Mouse (Mus musculus) lung, postnatal 4 days (tissue): ENCODE measurements around the gene Slc25a27.

ENCODE experiments used
- DNase-seq, 2 experiments: peaks; one replicate each; pipeline ENCODE4 v3.0.0; 2021

Gene Slc25a27

DNA sequence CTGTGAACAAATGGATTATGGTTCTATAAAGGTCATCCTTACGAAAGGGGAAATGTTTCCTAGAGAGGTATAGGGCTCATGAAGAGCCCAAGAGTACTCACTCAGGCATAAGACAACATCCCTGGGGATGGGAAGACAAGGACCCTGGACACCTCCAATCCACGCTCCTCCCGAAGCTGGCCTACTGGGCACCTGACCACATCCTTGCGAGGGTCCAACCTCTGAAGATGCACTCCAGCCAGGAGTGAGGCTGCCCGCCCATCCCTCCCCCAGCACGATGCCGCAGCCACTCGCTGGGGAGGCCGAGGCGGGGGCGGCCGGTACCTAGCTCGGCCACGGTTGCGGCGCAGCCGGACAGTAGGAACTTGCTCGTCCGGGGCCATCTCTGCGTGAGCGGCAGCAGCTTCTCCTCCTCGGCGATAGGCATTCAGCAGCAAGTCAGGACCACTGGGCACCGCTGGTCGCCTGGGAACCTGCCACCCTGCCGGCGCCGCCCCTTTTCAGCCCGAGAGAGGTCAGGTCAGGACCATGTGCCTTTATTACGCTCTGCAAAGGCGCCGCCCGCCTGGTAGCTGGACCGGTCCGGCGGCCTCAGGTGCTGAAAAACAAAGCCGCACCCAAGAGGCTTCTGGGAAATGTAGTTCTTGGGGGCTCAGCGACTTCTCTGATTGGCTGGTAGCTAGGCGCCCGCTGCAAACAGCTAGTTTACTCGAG lies at the start of gene Slc25a27:
Slc25a27 (minus strand) TSS at position 639 of the 714 bp plus-strand sequence.
- DNase-seq, result peak; percentile 90 to 93

- no peak for DNase-seq
Observed at GRCm38 (mm10) chr17:43716601-43717000, 49.6 kb upstream of the Slc25a27 start.

DNA sequence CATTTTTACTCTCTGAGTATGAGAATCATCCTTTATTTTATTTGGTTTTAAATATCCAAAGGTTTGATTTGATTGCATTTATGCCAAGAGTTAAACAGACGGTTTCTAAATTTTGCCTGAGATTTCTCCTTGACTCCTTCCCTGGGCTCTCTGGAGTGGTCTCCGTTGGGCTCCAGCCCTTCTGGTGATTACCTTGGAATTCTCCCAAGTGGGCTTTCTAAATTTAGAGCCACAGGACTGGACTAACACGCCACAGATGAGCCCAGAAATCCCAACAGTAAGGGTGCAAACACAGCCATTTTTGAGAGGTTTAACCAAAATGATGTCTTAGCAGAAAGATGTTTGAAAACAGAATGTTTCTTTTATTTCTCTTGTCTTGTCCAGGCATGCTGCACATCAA lies 47.2 kb upstream of the Slc25a27 start:
- DNase-seq, result no peak

DNA sequence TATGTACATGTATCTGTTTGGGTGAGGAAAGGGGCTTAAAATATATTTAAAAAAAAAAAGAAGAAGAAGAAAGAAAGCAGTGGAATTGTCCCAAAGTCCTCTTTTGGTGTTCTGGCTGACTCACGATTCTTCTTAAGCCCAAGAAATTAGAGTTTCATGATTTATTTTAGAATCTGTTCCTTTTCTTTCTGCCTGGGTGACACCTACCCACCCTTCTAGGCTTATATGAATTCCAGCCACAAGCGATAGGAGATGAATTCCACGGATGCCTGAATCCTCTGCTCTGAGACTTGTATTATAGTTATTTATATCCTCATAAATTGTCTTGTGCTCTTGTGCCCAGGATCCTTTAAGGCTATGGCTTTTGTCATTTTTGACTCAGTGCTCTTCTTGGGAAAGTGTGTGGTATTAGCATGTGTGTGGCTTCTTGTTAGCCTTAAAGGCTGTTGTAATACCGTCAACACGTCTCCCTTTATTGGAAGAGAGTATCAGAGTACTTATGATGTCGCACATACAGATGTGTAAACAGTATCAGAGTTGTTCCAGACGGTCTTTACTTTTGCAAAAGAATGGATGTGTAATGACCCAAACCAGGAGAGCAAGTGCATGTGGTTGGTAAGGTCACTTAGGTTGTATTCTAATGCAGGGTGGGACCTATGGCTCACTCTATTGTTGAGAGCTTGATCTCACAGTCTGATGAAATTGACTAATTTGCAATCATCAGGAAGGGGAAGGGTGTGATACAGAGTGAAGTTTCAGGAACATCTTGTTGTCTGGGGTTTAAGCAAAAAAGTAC lies 44.7 kb upstream of the Slc25a27 start:
- no peak for DNase-seq

DNA sequence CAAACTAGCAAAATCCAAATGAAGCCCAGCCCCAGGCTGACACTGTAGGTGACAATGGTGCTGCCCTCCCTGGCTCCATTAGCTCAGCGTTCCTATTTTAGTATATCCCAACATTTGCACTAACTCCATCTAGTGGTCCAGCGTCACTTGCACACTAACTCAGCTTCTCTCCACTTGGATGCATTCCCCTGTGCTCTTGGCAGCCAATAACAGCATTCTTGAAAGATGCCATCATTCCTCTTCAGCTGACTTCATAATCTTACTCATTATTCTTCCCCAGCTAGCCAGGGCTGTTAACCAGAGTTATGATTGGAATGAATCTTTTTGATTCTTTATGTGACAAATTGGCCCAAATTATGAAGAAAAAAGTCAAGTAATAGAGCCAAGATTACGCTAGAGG lies 40.2 kb upstream of the Slc25a27 start:
- DNase-seq, result peak in 1 of 2 experiments; percentile 25

GRCm38 (mm10) chr17:43706749-43707148 lies 39.7 kb upstream of the Slc25a27 start:
- no peak for DNase-seq

- no peak for DNase-seq
Observed at GRCm38 (mm10) chr17:43704216-43704930, 37.4 kb upstream of the Slc25a27 start.

GRCm38 (mm10) chr17:43701060-43701459 lies 34.0 kb upstream of the Slc25a27 start:
- peak; percentile 42 to 66 for DNase-seq

- peak in 1 of 2 experiments; percentile 74 for DNase-seq
Observed at GRCm38 (mm10) chr17:43698997-43699649, 32.1 kb upstream of the Slc25a27 start.

GRCm38 (mm10) chr17:43689591-43689990 lies 22.6 kb upstream of the Slc25a27 start:
- no peak for DNase-seq

DNA sequence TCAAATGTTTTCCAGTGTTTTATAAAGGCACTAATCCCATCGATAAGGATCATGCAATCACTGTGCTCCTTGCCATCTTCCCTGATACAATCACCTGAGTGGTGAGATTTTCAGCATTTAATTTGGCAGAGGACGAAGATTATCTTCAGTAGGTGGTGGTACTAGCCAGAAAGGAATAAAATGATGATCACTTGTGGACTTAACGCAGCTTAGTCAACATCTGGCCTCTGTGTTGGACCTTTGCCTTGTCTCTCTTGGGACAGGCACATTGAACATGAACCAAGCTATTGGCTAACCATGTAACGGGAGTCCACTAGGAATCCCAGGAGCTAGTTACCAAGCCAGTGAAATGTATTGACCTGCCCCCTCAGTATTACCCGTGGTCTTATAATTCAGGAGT lies 17.6 kb upstream of the Slc25a27 start:
- no peak for DNase-seq

GRCm38 (mm10) chr17:43684086-43684485 lies 17.1 kb upstream of the Slc25a27 start:
- no peak for DNase-seq

GRCm38 (mm10) chr17:43677317-43677716 lies 10.3 kb upstream of the Slc25a27 start:
- no peak for DNase-seq

DNA sequence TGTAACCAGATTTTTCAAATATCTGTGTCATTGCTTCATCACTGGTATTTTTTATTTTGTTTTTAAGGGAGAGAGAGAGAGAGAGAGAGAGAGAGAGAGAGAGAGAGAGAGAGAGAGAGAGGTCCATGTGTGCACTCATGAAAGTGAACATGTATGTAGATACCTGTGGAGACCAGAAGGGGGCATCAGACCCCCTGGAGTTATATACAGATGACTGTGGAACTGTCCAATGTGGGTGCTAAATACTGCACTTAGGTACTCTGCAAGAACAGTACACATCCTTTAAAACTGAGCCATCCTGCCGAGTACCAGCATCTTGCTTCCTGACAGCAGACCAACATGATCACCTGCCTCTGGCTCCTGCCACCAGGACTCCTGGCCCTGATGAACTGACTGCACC lies 9.2 kb upstream of the Slc25a27 start:
- no peak for DNase-seq

DNA sequence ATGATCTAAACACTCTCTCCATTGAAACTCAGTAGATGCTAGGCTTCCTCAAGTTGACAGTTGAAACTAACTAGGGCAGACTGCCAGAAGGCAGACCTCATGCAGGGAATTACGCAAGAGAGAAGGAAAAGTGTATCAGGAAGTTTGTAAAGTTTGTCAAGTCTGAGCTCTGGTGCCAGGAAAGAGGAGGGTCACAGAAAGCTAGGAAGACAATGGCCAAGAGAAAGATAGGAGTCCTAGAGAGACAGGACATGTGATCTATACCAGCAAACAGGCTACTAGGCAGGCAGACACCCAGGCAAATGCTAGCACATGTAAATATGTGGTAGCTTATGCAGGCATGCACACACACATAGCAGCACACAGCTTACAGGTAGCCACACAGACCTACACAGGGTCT lies 8.2 kb upstream of the Slc25a27 start:
- DNase-seq, result peak in 1 of 2 experiments; percentile 36

DNA sequence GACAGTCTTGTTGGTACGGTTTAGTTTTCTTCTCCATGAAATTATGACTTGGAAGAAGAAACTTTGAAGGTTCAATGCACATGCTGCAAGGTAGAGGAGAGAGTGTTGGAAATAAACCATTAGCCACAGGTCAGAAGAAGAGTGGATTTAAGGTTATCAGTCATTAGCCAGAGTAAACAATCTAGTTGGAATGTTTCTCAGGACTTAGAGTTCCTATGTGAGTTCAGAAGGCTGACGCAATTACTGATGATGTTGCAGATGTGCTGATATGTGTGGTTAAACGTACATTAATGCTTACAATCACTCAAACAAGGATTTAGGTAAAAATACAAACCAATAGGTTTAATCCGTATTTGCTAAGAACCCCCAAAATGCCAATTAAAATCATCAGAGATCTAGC lies 4.9 kb upstream of the Slc25a27 start:
- DNase-seq, result no peak

- DNase-seq, result no peak
Observed at GRCm38 (mm10) chr17:43669145-43669695, 2.2 kb upstream of the Slc25a27 start.

DNA sequence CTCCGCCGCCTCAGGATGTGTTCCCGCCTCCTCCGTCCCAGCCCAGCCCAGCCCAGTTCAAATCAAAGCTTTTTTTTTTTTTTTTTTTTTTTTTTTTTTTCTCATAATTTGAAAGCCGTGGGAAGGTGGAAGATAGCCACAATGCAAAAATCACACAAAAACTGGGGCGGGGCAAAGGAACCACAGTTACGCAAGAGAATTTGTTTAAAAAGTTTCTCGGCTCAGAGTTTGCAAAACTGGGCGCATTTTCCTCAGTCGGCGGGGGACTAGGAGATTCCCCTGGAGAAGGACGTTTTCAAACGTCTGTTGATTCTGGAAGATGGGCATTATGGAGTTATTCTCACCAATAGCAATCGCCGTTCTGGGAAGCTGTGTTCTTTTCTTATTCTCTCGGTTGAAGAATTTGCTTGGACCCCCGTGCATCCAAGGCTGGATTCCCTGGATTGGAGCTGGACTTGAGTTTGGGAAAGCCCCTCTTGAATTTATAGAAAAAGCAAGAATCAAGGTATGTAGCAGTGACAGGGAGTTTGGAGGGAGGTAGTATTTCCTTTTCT lies 353 bp upstream of the Slc25a27 start, which contains the start of gene Cyp39a1:
Cyp39a1 (plus strand) TSS at position 136 of the 554 bp plus-strand sequence.
- DNase-seq, result no peak

DNA sequence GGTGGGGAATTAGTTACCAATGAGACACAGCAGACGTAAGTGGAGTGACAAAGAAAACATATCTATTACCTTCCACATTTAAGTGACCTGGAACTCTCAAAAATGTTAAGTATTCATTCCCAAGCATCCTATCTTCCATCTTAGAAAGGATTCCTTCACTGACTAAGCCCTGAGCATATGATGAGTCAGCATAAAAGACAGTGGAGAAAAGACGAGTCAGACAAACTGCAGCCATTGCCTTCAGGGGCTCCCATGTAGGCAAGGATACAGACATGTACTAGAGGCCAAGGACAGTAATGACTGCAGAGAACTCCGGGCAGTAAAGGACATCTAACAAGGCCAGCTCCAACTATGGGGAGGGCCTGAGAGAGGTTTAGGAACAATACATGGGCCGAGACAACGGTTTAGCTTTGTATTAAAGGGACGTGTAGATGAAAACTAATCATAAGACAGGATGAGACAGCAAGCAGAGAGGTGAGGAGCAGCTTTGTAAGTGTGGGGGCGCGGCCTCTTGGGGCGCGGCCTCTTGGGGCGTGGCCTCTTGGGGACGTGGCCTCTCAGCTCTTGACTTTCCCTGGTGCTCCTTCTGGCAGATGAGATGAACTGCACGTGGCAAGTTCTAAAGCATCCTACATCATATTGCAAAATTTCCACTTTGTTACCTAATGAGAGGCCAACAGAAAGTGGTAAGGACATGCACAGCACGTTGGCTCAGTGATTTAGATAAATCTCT lies 15.5 kb downstream of the Slc25a27 start:
- no peak for DNase-seq

DNA sequence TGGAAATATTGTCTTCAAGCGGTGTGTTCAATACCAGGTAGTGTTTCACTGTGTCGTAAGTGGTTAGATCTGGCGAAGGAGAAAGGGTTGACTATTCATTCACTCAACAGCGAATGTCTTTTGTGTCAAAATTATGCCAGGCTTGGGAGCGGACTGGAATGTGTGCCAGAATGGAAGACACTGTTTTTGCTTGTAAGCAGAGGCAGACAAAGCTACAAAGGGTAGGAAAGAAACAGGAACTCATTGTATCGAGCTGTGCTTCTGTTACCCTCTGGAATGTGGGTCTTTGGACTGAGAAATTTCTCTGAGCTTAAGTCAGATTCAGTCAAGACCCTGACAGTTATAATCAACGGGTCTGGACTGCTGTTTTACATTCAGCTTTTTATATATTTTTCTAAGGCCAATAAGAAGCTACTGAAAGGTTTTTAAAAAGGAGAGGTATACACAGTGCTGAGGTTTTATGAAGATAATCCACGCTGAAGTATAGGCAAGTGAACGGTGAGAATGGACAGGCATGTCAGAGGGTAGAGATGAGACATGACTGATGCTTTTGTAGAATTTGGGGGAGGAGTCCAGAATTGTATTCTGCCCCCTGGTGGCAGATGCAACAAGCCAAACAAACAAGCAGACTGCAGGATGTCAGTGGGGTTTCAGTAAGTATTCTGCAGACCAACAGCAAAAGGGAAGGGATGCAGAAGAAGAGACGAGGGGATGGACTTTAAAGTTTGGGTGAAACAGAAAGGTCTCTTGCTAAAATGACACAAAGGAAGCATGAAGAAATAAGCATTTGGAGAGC lies 17.2 kb downstream of the Slc25a27 start:
- no peak for DNase-seq

DNA sequence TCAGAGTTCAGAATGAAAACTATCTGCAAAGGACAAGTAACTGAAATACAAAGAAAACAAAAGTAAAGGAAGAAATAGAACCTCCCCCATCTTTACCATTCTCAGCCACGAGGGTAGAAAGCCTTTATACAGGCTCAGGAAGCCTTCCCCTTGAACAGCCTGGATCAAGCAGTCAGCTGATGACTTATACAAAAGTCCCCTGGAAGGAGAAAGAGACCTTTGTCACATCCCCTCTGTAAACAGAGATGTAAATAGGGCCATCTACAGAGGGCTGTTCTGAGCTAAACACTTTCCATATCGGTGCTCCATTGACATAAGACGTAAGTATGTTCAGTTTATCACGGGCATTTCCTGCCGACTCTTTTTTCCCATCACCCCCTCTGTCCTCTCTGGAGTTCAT lies 20.1 kb downstream of the Slc25a27 start:
- no peak for DNase-seq
